Mouse (Mus musculus) heart, embryonic 11.5 days (tissue): ENCODE data around the gene E2f6. TPM values are rescaled to one million over a fixed set of nuclear protein-coding genes. Genes with fewer than 3 reads are reported as not detected.
A peak's percentile ranks its signal among the peaks of the same experiment; 100 is the strongest.

ENCODE experiments used
- ATAC-seq: fragments of 200-750 bp; cut with Nextera tagmentation; replicated peaks from 2 replicates; pipeline ENCODE4 v1.8.0; 2017; ENCODE audit warnings: moderate library complexity; ENCODE audit not compliant: insufficient number of reproducible peaks, low FRiP score, low TSS enrichment
- H3K27ac ChIP-seq: fragments of 300-500 bp; sonication (generic); 2 replicates; pipeline ENCODE4 v1.5.1; 2014; ENCODE audit warnings: mild to moderate bottlenecking, low read depth, low read length
- H3K27me3 ChIP-seq: fragments of 300-500 bp; sonication (generic); 2 replicates; pipeline ENCODE4 v1.6.1; 2014; ENCODE audit warnings: mild to moderate bottlenecking, low read length, mixed read lengths; ENCODE audit not compliant: control insufficient read depth, insufficient read depth
- H3K36me3 ChIP-seq: fragments of 300-500 bp; sonication (generic); 2 replicates; pipeline ENCODE4 v1.6.1; 2014; ENCODE audit warnings: mild to moderate bottlenecking, low read length, moderate library complexity, mixed read lengths; ENCODE audit not compliant: control insufficient read depth, insufficient read depth
- H3K4me1 ChIP-seq: fragments of 300-500 bp; sonication (generic); 2 replicates; pipeline ENCODE4 v1.6.1; 2014; ENCODE audit warnings: low read length; ENCODE audit not compliant: control insufficient read depth, insufficient read depth
- H3K4me2 ChIP-seq: fragments of 300-500 bp; sonication (generic); 2 replicates; pipeline ENCODE4 v1.6.1; 2014; ENCODE audit warnings: mild to moderate bottlenecking, moderate library complexity
- H3K4me3 ChIP-seq: fragments of 300-500 bp; sonication (generic); 2 replicates; pipeline ENCODE4 v1.5.1; 2014; ENCODE audit warnings: low read depth, low read length
- H3K9ac ChIP-seq: fragments of 300-500 bp; sonication (generic); 2 replicates; pipeline ENCODE4 v1.6.1; 2014; ENCODE audit warnings: mild to moderate bottlenecking, low read depth, low read length, moderate library complexity
- H3K9me3 ChIP-seq: fragments of 300-500 bp; sonication (generic); replicated peaks from 2 replicates; pipeline ENCODE4 v1.6.1; 2016; ENCODE audit warnings: low read length; ENCODE audit not compliant: control insufficient read depth
- WGBS: fragments of 180-500 bp; shearing (Covaris S2); extraction: QIAGEN DNeasy Blood & Tissue Kit; methylation state at CpG from one replicate; pipeline ENCODE4 v1.1.7; 2014; ENCODE audit not compliant: insufficient replicate concordance; 5-methylcytosine and 5-hydroxymethylcytosine counted together
- polyA plus RNA-seq: library from polyadenylated mRNA; unstranded; fragments of >200 nt; fragmentation: Nextera tagmentation; extraction: Ambion mirVana; gene quantifications from 2 replicates; pipeline ENCODE4 v1.2.1, GENCODE M21; 2014

Gene E2f6
- 56.0 and 59.7 TPM in 2 replicates for polyA plus RNA-seq

DNA sequence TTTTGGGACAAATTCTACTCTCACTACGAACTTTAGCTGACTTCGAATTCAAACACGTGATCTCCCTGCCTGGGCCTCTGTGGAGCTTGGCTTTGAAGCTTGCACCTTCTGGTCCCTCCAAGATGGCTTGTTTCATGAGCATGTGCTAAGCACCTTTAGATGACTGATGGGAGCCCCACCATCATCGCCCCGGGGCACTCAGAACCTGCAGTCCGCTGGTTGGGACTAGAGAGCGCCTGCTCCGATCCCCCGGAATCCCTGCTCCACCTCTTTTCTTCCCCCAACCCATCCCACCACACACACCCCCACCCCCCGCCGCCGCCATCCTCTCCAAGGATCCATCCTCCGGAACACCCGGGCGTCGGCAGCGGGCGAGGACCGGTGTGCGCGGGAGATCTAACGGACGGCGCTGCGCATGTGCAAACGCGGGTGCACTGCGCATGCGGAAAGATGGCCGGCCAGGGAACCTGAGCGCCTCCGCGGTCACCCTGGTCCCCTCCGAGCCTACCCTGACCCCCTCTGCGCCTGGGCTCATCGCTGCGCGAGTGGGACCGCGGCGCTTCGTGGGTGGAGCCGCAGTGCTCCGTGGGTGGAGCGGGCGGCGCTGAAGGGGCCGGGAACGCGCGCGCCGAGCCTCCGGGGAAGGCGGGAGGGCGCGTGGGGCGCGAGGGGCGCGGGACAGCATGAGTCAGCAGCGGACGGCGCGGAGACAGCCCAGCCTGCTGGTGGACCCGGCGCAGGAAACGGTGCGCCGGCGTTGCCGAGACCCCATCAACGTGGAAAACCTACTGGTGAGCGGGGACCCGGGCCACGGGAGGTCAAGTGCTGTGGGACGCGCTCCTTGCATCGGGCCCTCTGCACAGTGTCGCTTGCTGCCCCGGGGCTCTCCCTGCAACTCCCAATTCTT, at the start of gene E2f6:
Gene E2f6 (plus strand): TSS at position 439 of the 907 bp plus-strand sequence.
- Histone ChIP-seq H3K9me3 (no peaks in the 10 kb centered on the region), H3K27me3 (peaks cover 15% of the 10 kb centered on the region), H3K4me3 (peak within 1 kb of the TSS; percentile 57), H3K9ac (peak within 1 kb of the TSS; percentile 80), H3K4me2 (peak within 1 kb of the TSS; percentile 82), H3K27ac (peak within 1 kb of the TSS; percentile 64; the same call in 1 of the 2 replicates), H3K36me3 (peaks cover 5% of the 10 kb centered on the region; the same call in 1 of the 2 replicates), H3K4me1 (peaks cover 3% of the 10 kb centered on the region; the same call in 1 of the 2 replicates)
- 6% methylated on average over 70 of the region's 81 CpGs for WGBS
- ATAC-seq = peak; percentile 76

DNA sequence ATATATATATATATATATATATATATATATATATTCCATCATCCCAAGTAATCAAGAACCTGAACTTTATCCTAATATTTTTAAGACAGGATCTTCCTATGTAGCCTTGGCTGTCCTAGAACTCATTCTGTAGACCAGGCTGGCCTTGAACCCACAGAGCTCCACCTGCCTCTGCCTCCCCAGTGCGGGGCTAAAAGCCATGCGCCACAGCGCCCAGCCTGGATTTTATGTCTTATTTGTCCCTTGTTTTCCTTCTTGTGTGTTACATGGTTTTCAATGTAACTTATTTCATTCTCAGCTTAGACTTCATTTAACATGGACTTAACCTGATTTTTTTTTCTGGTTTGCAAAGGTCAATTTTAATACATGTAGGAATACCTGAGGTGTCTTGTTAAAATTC, 49.3 kb upstream of the E2f6 start:
- no peaks in the 10 kb centered on the region for H3K27me3 ChIP-seq
- 85% methylated on average over 3 of the region's 3 CpGs for WGBS
- peaks cover 22% of the 10 kb centered on the region for H3K4me1 ChIP-seq
- ATAC-seq = no peak
- no peaks in the 10 kb centered on the region for H3K36me3 ChIP-seq
- no peak overlapping the region for H3K9ac ChIP-seq
- H3K4me2 ChIP-seq = no peak overlapping the region
- no peak overlapping the region for H3K4me3 ChIP-seq
- H3K27ac ChIP-seq = no peak overlapping the region
- no peaks in the 10 kb centered on the region for H3K9me3 ChIP-seq

DNA sequence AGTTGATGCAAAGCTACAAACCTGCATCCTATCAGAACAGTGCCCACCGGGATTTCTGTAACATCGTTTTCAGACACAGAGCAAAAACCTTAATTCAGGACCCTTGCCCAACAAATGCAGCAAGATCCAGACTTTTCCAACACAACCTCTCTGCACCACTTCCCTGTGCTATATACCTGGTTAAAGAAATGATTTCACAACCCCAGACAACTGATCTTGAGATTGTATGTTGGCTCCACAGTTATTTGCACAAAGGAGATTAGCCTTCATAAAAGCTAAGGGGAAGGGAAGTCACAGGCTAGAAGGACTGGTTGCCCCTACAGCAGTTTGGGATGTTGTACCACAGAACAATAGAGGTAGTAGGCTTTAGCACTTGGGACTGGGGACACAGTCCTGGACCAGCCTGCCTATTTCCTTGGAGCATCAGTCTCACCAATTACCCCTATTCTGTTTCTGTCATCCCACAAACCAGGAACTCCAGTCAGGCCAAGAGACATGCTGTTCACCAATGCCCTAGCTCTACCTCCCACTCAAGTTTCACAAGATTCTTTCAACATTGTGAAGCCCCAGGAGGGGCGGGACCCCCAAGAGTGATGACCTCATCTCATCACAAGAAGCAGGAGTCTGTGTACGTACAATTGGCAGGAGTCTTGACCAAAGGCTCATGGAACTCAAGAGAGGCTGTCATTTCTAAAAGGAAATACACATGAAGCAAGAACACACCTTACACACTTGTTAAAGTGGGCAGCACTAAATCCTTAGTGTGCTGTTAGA, 46.9 kb upstream of the E2f6 start:
- Histone ChIP-seq H3K4me3 (no peak overlapping the region), H3K27ac (no peak overlapping the region), H3K4me2 (no peak overlapping the region), H3K4me1 (peaks cover 33% of the 10 kb centered on the region), H3K27me3 (no peaks in the 10 kb centered on the region), H3K9me3 (no peaks in the 10 kb centered on the region), H3K9ac (no peak overlapping the region), H3K36me3 (no peaks in the 10 kb centered on the region)
- no peak for ATAC-seq
- WGBS = 72% methylated on average over 4 of the region's 4 CpGs

DNA sequence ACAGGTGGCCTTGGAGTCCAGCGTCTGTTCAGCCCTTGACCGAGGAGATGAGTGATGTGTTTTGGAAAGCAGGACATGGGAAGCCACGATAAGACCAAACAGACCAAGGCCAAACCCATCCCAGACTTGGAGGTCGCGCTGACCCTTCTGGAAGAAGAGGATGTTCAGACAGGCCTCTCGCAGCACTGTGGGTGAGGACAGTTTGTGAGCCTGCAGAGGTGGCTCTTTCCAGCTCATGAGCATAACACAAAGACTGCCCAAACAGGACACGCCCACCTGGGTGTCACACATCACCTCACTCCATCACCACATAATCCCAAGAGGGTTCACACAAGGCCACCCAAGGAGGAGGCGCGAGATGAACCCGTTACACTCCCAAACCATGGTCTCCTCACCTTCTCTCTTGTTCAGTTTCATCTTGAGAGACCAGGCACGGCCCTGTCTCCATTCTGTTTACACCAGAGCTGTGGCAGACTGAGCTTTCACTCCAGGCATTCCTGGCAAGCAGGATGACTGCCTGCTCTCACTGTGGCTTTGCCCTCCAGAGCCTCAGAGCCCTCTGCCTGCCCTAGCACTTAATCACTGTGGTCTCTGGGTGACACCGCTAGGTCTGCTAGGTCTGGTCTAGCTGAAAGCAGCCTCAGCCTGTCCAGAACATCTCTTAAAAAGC, 45.9 kb upstream of the E2f6 start:
- H3K9me3 ChIP-seq = no peaks in the 10 kb centered on the region
- no peak overlapping the region for H3K4me2 ChIP-seq
- no peak overlapping the region for H3K9ac ChIP-seq
- H3K27me3 ChIP-seq = no peaks in the 10 kb centered on the region
- no peak overlapping the region for H3K4me3 ChIP-seq
- no peaks in the 10 kb centered on the region for H3K36me3 ChIP-seq
- ATAC-seq = 0 out of 2 replicates have a peak, but pooled peaks have one; percentile 26
- H3K4me1 ChIP-seq = peaks cover 37% of the 10 kb centered on the region
- whole genome bisulfite sequencing = 52% methylated on average over 12 of the region's 12 CpGs
- H3K27ac ChIP-seq = 0 out of 2 replicates have a peak overlapping the region, but pooled peaks have one; percentile 46

DNA sequence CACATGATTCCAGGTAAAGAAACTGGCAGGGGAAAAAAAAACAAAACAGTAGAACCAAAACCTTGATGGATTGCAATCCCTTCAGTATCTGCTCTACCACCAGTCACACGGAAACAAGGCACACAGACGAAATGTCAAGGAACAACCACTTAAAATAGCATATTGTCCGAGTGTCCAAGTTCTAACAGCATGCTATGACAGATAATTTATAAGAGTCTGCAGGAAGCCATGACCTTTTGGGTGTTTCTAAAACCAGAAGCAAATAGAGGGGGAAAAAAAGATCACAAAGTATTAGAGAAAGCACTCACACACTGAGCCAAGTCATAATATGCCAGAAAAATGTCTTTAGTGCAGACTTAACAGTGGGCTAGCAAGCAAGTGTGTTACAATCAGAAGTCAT, 42.5 kb upstream of the E2f6 start:
- H3K9me3 ChIP-seq = no peaks in the 10 kb centered on the region
- no peak overlapping the region for H3K4me2 ChIP-seq
- H3K4me1 ChIP-seq = peaks cover 52% of the 10 kb centered on the region
- H3K36me3 ChIP-seq = no peaks in the 10 kb centered on the region
- no peak for ATAC-seq
- 20% methylated on average over 3 of the region's 3 CpGs for WGBS
- no peak overlapping the region for H3K27ac ChIP-seq
- H3K4me3 ChIP-seq = no peak overlapping the region
- no peak overlapping the region for H3K9ac ChIP-seq
- no peaks in the 10 kb centered on the region for H3K27me3 ChIP-seq

DNA sequence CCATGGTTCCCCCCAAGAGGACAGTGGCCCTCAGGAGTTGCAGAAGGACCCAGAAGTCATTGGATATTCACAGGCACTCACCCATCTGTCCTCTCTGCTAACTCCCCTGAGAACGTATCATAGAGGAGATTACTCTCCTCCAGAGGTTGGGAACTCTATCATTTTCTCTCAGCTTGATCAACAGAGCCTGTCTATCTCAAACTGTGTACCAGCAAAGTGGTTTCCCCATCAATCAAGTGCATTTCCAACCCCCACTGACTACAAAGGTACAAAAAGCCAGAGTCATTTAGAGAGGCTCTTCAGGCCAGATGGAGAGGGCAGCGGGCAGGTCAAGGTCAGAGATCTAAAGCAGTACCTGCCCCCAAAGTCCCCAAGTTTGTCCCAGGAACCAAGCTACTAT, 42.1 kb upstream of the E2f6 start:
- H3K9me3 ChIP-seq = no peaks in the 10 kb centered on the region
- ATAC-seq = no peak
- 46% methylated on average over 2 of the region's 2 CpGs for WGBS
- no peak overlapping the region for H3K4me2 ChIP-seq
- no peaks in the 10 kb centered on the region for H3K27me3 ChIP-seq
- peaks cover 50% of the 10 kb centered on the region for H3K4me1 ChIP-seq
- H3K27ac ChIP-seq = no peak overlapping the region
- no peaks in the 10 kb centered on the region for H3K36me3 ChIP-seq
- no peak overlapping the region for H3K9ac ChIP-seq
- no peak overlapping the region for H3K4me3 ChIP-seq

DNA sequence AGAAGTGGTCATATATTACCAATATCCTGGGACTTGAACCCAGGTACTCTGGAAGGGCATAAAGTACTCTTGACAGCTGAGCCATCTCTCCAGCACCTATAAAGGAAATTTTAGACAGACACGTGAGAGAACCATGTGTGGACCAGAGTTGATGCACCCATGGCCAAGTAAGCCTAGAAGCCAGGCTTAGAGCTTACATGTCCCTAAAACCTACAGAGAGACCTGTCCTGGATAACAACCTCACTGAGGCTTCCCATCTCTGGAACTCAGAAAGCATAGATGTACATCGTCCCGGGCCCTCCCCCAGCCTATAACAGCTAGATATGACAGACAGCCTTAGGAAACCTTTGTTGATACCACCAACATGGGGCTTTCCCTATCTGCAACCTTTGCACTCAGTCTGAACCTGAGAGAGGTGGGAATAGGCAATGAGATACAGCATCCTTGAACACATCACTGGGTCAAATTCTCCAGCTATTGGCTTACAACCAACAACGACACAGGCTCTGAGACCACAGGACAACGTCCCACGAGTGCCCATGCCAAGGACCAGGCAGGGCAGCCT, 41.1 kb upstream of the E2f6 start:
- no peak overlapping the region for H3K27ac ChIP-seq

DNA sequence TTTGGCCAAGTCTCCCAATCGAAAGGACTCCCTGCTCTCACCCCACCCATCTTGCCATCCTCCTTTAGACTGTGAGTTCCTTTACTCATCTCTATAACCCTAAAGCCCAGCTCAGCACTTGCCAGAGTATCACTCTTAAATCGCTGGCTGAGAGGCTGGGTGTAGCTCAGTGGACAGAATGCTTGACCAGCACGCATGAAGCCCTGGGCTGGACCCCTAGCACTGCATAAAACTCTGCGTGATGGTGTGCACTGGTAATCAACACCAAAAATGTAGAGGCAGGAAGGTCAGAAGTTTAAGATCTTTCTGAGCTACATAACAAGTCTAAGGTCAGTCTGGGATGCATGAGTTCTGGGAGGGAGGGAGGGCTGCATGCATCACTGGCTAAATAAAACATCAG, 36.2 kb upstream of the E2f6 start:
- Histone ChIP-seq H3K36me3 (no peaks in the 10 kb centered on the region), H3K27ac (no peak overlapping the region), H3K4me1 (peaks cover 21% of the 10 kb centered on the region), H3K9ac (no peak overlapping the region), H3K4me3 (no peak overlapping the region), H3K4me2 (no peak overlapping the region), H3K9me3 (no peaks in the 10 kb centered on the region), H3K27me3 (no peaks in the 10 kb centered on the region)
- ATAC-seq = no peak
- WGBS = 77% methylated on average over 4 of the region's 4 CpGs

More for the DNA sequence above, 41.1 kb upstream of the E2f6 start:
- Histone ChIP-seq H3K4me2 (no peak overlapping the region), H3K36me3 (no peaks in the 10 kb centered on the region), H3K9me3 (no peaks in the 10 kb centered on the region), H3K4me1 (peaks cover 41% of the 10 kb centered on the region), H3K27me3 (no peaks in the 10 kb centered on the region), H3K9ac (no peak overlapping the region), H3K4me3 (no peak overlapping the region)
- 81% methylated on average over 6 of the region's 6 CpGs for WGBS
- no peak for ATAC-seq
